Mouse (Mus musculus): ENCODE measurements around the gene Snx33.
A peak's percentile ranks its signal among the peaks of the same experiment; 100 is the strongest.

Snx33 gene

DNA sequence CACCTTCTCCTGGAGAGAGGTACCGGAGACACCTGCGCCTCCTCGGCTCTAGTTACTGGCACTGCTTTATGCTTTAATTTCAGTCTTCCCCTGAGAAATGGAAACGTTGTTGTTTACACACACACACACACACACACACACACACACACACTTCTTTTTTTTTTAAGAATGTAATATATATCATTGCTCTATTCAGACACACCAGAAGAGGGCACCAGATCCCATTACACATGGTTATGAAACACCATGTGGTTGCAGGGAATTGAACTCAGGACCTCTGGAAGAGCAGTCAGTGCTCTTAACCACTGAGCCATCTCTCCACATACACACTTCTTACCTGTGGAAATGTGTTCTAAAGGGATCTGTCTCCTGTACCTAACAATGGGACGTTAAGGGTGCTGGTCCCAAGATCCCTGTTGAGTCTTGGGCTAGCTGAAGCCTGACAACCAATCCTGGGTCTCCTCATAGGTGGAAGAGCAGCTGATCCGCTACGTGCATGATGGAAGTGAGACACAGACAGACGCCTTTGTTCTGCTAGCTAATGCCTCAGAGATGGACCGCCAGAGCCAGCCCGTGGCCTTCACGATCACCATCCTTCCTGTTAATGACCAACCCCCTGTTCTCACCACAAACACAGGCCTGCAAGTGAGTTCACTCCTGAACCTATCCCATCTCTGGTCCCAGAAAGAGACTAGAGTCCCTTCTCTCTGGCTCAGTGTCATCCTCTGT is 37.5 kb downstream of the Snx33 start:
- no peak for DNase-seq (ENCODE audit: low spot score in 2 of 2)

DNA sequence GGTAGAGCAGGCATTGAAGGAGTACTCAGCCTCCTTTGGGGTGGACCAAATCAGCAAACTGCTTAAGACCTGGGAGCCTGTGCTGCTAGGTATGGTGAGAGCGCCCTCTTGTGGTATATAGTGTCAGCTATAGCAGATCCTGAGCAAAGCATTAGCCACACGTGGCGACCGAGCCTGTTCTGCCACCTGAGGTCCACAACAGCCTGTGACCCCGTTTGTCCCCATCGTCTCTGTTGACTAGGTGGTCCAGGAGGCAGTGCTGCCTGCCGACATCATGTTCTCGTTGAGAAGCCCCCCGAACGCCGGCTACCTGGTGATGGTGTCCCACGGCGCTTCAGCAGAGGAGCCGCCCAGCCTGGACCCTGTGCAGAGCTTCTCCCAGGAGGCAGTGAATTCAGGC is 38.4 kb downstream of the Snx33 start:
- DNase-seq (ENCODE audit: low spot score in 2 of 2) = peak; percentile 27 to 84

GRCm38 (mm10) chr9:56887581-56887980 is 40.6 kb downstream of the Snx33 start:
- no peak for DNase-seq (ENCODE audit: low spot score in 2 of 2)

DNA sequence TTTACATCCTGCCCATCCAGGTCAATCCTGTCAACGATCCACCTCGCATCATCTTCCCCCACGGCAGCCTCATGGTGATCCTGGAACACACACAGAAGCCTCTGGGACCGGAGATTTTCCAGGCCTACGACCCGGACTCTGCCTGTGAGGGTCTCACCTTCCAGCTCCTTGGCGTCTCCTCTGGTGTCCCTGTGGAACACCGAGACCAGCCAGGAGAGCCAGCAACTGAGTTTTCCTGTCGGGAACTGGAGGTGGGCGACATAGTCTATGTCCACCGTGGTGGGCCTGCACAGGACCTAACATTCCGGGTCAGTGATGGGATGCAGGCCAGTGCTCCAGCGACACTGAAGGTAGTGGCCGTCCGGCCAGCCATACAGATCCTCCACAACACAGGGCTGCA is 41.6 kb downstream of the Snx33 start:
- DNase-seq (ENCODE audit: low spot score in 2 of 2) = no peak

- peak in 1 of 2 experiments; percentile 54 for DNase-seq (ENCODE audit: low spot score in 2 of 2)
Observed at GRCm38 (mm10) chr9:56886113-56886512, 42.1 kb downstream of the Snx33 start.

GRCm38 (mm10) chr9:56884328-56884727 is 43.8 kb downstream of the Snx33 start:
- no peak for DNase-seq (ENCODE audit: low spot score in 2 of 2)

DNA sequence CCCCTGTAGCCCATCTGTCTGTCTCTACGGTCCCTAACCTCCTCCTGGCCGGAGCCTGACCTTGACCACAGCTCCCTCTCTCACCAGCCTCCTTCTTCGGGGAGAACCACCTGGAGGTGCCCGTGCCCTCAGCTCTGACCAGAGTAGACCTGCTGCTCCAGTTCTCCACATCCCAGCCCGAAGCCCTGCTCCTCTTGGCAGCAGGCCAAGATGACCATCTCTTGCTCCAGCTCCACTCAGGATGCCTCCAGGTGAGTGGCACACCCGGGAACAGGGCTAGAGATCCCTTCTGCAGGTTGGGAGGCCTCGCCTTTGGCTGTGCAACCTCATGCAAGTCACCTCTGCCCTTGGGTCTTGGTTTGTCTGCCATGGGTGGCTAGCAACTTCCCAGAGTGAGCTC is 44.7 kb downstream of the Snx33 start:
- DNase-seq (ENCODE audit: low spot score in 2 of 2) = no peak

DNA sequence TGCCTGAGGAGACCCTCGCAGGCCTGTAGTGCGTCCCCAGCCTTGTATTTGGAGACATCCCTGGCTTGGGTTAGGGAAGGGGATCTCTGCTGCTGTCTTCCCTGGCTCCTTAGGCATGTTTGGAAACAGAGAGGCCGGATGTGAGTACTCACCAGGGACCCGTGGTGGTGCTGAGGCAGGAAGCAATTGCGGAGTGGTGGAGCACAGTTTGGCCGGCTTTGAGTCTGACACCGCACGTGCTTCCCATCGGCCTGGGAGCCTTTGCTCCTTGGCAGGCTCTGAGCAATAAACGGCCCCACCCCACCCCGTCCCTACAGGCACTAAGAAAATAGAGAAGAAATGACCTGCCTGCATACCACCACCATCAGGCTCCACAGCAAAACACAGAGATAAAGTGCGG is 45.4 kb downstream of the Snx33 start:
- no peak for DNase-seq (ENCODE audit: low spot score in 2 of 2)

GRCm38 (mm10) chr9:56882283-56882682 is 45.9 kb downstream of the Snx33 start:
- no peak for DNase-seq (ENCODE audit: low spot score in 2 of 2)

DNA sequence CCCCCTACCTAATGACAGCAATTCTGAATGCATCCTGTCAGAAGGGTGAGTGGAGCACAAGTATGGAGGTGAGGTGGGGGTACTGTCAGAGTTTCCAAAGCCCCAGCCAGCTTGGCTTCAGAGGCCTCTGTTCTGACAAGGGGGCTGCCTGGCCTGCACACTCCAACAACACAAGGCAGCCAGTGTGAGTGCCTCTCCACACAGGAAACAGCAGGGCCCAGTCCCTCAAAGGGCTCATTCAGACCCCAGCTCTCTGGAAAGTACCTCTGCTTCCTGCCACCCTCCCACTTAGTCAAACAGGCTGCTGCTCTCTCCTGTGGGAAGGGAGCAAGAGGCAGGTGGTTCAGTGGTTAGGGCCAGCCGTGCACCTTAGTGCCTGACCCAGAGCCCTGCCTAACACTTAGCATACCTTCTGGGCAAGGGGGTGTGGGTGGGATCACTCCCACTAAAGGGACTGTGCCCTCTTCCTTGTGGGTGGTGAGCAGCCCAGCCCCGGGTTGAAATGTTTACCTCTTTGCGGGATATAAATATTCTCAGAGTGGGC is 46.6 kb downstream of the Snx33 start:
- no peak for DNase-seq (ENCODE audit: low spot score in 2 of 2)

DNA sequence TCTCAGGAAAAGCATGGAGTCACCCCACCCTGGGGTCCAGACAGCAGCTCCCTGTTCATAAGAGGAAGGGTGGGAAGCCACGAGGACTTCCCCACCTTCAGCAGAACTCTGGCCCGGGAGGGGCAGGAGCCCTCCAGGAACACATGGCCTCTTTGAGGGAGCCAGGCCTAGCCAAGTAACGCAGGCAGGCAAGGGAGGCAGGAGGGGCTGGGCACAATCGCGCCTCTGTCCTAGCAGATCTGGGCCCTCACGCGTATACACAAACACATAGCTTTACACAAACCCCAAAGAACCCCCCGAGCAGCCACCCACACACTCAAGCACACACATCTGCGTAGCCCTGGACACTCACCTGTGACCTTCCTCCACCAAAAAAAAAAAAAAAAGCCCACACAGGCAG is 47.4 kb downstream of the Snx33 start:
- DNase-seq (ENCODE audit: low spot score in 2 of 2) = no peak

GRCm38 (mm10) chr9:56877284-56877683 is 50.9 kb downstream of the Snx33 start:
- DNase-seq (ENCODE audit: low spot score in 2 of 2) = no peak

DNA sequence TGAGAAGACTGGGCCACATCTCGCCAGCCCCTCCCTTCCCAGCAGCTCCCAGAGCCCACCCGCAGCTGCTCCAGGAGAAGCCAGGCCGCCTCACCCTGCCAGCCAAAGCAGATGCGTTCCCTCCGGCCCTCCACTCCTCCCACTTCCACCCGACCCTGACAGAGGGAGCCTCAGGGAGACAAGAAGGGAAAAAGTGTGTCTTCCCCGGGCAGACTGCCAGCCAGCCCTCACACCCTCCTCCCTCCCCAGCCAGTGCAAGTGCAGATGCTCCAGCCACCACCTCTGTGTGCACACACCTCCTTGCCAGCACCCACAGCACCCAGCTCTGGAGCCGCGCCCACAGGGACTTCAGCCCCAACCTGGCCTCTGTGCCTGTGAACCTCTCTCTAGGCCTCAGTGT is 51.4 kb downstream of the Snx33 start:
- DNase-seq (ENCODE audit: low spot score in 2 of 2) = no peak

DNA sequence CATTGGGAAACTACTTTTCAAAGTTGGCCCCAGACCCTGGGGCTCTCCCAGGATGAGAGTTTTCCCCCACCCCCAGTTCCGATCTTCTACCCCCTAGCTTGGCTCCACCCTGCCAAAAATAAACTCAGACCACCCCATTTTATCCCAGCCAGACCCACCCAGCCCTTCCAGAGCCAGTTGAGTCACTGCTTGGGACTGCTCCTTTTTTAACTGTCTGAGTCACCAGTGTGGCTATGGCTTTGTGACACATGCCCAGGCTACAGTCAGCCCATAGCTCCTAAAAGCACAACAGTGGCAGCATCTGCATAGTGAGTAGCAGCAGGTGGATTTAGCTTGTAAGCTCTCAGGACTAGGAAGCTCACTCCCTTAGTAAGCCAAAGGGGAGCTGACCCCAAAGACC is 55.1 kb downstream of the Snx33 start:
- no peak for DNase-seq (ENCODE audit: low spot score in 2 of 2)

- DNase-seq (ENCODE audit: low spot score in 2 of 2) = no peak
Observed at GRCm38 (mm10) chr9:56872105-56872903, 55.9 kb downstream of the Snx33 start.

GRCm38 (mm10) chr9:56871191-56871590 is 57.0 kb downstream of the Snx33 start:
- DNase-seq (ENCODE audit: low spot score in 2 of 2) = no peak

- no peak for DNase-seq (ENCODE audit: low spot score in 2 of 2)
Observed at GRCm38 (mm10) chr9:56870778-56871177, 57.4 kb downstream of the Snx33 start.

- no peak for DNase-seq (ENCODE audit: low spot score in 2 of 2)
Observed at GRCm38 (mm10) chr9:56869552-56869951, 58.6 kb downstream of the Snx33 start.

DNA sequence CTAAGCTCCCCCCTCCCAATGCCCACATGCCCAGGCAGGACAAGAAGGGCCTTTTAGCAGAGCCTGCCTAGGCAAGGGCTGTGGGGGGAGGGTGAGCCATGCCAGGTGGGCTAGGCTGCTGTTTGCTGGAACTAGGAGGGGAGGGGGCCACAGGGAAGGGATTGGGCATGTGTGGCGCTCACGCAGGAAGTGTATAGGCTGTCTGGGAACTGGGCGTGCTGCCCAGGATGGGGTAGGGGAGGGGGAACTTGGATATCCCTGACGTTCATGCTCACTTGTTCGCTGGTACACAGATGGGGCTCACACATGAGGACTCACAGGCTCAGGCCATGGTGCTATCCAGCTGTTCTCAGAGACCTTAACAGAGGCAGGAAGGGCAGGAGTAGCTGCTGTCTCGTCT is 59.9 kb downstream of the Snx33 start:
- no peak for DNase-seq (ENCODE audit: low spot score in 2 of 2)
